Mouse (Mus musculus) midbrain, embryonic 10.5 days (tissue): ENCODE results near the gene Nek5. TPM values are rescaled to one million over a fixed set of nuclear protein-coding genes. Genes with fewer than 3 reads are reported as not detected.

Experiments used
- DNase-seq: peaks from one replicate; pipeline ENCODE4 v3.0.0-alpha.2; 2017; ENCODE audit warnings: low spot score
- H3K27ac ChIP-seq: fragments of 300-500 bp; sonication (generic); replicated peaks from 2 replicates; pipeline ENCODE4 v1.5.1; 2016; ENCODE audit warnings: mild to moderate bottlenecking
- H3K27me3 ChIP-seq: fragments of 300-500 bp; sonication (generic); 2 replicates; pipeline ENCODE4 v1.6.1; 2016; ENCODE audit warnings: low read depth, mild to moderate bottlenecking; ENCODE audit not compliant: poor library complexity, severe bottlenecking
- H3K36me3 ChIP-seq: fragments of 300-500 bp; sonication (generic); 2 replicates; pipeline ENCODE4 v1.6.1; 2016; ENCODE audit warnings: mild to moderate bottlenecking, moderate library complexity
- H3K4me1 ChIP-seq: fragments of 300-500 bp; sonication (generic); 2 replicates; pipeline ENCODE4 v1.6.1; 2016
- H3K4me3 ChIP-seq: fragments of 300-500 bp; sonication (generic); 2 replicates; pipeline ENCODE4 v1.5.1; 2016; ENCODE audit warnings: mild to moderate bottlenecking, moderate library complexity
- H3K9me3 ChIP-seq: fragments of 300-500 bp; sonication (generic); replicated peaks from 2 replicates; pipeline ENCODE4 v1.6.1; 2016; ENCODE audit warnings: mild to moderate bottlenecking
- WGBS: fragments of 180-500 bp; shearing (Covaris S2); methylation state at CpG from one replicate; pipeline ENCODE4 v1.1.7; 2016; 5-methylcytosine and 5-hydroxymethylcytosine counted together
- polyA plus RNA-seq: library from polyadenylated mRNA; unstranded; fragments of >200 nt; fragmentation: Nextera tagmentation; extraction: Ambion mirVana; gene quantifications from 2 replicates; pipeline ENCODE4 v1.2.1, GENCODE M21; 2016

Nek5 gene
- polyA plus RNA-seq, 1 experiment from 2014 or later: 0.06 TPM

DNA sequence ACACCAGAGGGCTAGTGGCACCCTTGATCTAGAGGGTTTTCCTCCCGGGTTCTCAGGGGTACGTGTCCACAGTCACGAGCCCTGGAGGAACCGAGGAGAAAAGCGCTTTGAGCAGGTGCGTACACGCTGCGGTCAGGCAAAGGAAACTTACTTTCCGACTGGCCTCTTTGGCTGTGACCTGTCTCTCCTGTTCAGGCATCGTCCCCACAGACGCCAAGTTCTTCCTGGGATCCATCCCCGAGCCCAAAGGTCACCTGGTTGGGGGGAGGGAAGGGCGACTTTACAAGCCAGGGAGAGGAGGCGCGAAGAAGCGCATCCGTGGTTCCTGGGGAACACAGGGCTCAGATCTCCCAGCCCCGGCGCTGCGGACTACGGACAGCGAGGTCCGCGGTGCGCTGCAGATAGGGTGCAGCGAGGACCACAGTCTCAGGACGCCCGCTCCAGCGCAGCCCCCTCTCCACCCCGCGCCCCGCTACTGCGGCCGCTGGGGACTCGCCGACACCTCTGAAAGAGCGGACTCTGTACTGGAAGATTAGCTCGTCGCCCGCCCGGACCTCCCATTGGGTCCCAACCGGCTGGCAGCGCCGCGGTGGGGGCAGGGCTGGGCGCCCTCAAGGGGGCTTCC, 64.9 kb downstream of the Nek5 start, which contains the start of gene Atp7b:
Atp7b (minus strand) TSS at position 485 of the 625 bp plus-strand sequence.
- no peak for DNase-seq
- Histone ChIP-seq H3K36me3 (peaks cover 31% of the 10 kb centered on the region), H3K27ac (peak within 1 kb of the TSS; percentile 88), H3K4me3 (peak within 1 kb of the TSS; percentile 73), H3K27me3 (peaks cover 15% of the 10 kb centered on the region), H3K9me3 (no peaks in the 10 kb centered on the region), H3K4me1 (peaks cover 16% of the 10 kb centered on the region)
- WGBS: under 1% methylated on average over 43 of the region's 46 CpGs

DNA sequence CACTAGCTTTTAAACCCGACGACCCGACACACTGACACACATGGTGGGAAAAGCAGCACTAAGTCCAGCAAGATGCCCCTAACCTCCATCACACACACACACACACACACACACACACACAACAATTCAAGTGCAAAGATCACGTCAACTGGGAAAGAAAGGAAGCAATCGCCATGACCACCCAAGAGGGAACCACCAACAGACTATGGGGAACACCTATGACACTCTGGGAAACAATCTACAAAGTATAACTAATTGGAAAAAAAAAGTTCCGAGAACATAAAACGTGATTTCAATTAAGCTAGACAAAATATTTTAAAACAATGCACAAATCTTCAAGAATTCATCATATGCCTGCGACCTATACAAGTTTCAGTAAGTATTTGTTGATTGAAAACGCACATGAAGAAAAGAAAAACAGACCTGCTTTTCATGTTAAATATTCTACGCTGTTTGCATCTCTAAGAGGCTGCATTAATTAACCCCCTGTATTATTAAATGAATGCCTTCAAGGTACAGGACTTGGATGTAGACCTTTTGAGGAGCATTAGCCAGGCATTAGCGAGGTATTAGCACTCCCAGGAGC, 65.6 kb downstream of the Nek5 start:
- WGBS: 37% methylated on average over 11 of the region's 11 CpGs
- peaks cover 24% of the 10 kb centered on the region for H3K36me3 ChIP-seq
- peak overlapping the region; percentile 73 for H3K4me3 ChIP-seq
- no peak for DNase-seq
- peak overlapping the region; percentile 88 for H3K27ac ChIP-seq
- H3K9me3 ChIP-seq: no peaks in the 10 kb centered on the region
- peaks cover 15% of the 10 kb centered on the region for H3K27me3 ChIP-seq
- peaks cover 16% of the 10 kb centered on the region for H3K4me1 ChIP-seq

DNA sequence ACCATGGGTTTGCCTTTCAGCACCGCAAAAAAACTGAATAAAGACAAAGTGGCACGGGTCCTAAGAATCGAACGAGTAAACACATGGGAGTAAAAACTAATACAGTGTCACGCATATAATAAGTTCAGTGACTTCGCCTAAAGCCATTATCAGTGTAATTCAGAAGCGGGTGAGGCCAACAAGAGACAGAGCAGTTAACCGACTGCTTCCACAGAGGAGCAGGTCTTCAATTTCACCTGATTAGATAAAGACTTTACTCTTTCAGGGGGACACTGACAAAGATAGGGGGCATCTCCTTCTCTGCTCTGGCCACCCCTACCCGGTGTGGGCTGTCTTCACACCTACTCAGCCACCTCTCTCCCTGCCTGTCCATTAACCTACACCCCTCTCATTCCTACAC, 66.5 kb downstream of the Nek5 start:
- H3K9me3 ChIP-seq: no peaks in the 10 kb centered on the region
- no peak overlapping the region for H3K27ac ChIP-seq
- peaks cover 16% of the 10 kb centered on the region for H3K4me1 ChIP-seq
- H3K27me3 ChIP-seq: peaks cover 15% of the 10 kb centered on the region
- WGBS: 82% methylated on average over 9 of the region's 9 CpGs
- no peak for DNase-seq
- H3K4me3 ChIP-seq: no peak overlapping the region
- H3K36me3 ChIP-seq: peaks cover 15% of the 10 kb centered on the region

DNA sequence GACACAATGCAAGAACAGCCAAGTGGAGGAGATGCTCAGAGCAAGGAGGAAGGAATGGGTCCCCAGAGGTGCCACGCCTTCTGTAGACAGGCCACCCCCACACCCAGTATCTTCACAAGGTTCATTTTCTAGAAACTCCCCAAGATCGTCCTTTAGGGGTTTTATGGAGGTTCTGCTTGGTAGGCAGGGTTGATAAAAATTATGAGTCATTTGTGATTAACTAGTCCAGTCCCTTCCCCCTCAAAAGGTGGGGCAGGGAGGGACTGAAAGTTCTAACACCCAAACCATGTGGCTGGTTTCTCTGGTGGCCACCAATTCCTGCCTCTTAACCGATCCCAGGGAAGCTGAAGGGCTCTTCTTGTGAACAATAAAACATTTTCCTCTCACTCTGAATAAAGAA, 68.0 kb downstream of the Nek5 start:
- H3K4me1 ChIP-seq: peaks cover 16% of the 10 kb centered on the region
- peaks cover under 1% of the 10 kb centered on the region; the same call in 1 of the 2 replicates for H3K36me3 ChIP-seq
- 85% methylated on average over 3 of the region's 3 CpGs for WGBS
- H3K4me3 ChIP-seq: no peak overlapping the region
- no peak overlapping the region for H3K27ac ChIP-seq
- no peak for DNase-seq
- H3K9me3 ChIP-seq: no peaks in the 10 kb centered on the region
- H3K27me3 ChIP-seq: peaks cover 15% of the 10 kb centered on the region

DNA sequence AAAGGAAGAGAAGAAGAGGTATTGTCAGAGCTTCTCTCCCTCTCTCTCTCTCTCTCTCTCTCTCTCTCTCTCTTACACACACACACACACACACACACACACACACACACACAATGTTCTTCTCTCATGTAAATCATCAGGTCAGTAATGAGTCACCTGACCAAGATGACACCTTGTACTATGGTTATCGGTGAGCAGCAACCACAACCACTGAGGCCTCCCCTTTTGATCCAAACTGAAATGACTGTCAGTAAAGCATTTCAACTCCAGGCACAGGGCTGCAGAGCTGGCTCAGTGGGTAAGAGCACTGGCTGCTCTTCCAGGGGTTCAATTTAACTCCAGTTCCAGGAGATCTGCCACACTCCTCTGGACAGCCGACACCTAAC, 69.4 kb downstream of the Nek5 start:
- no peaks in the 10 kb centered on the region for H3K36me3 ChIP-seq
- no peak overlapping the region for H3K4me3 ChIP-seq
- H3K27ac ChIP-seq: no peak overlapping the region
- H3K4me1 ChIP-seq: peaks cover 11% of the 10 kb centered on the region; the same call in 1 of the 2 replicates
- peaks cover 15% of the 10 kb centered on the region for H3K27me3 ChIP-seq
- DNase-seq: no peak
- H3K9me3 ChIP-seq: no peaks in the 10 kb centered on the region
- WGBS: 88% methylated on average over 2 of the region's 2 CpGs

DNA sequence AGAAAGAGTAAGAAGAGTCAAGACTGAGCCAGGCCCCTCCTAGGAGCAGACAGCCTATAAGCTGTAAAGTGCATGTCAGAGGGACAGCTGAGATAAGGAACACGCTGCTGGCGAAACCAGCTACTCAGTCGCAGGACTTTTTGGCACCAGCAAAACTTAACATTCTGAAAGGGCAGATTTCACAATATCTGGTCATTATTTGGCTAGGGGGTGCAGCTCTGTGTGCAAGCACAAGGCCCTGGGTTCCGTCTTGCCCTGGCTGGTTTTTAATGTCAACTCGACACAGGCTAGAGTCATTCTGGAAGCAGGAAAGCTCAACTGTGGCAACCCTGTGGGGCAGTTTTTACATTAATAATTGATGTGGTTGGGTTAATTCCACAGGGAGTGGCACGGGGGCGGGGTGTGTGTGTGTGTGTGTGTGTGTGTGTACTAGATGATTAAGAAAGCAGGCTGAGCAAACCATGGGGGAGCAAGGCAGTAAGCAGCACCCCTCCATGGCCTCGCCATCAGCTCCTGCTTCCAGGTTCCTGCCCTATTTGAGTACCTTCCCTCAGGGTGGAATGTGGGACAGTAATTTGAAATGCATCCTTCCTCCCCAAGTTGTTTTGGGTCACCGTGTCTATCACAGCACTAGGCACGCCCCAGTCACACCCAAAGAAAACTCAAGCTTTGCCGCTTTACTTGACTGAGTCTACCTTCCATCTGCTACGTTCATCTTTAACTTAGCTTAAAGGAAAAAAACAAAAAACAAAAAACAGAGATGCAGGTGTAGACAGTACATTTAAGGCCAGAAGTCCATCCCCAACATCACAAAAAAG, 70.0 kb downstream of the Nek5 start:
- no peaks in the 10 kb centered on the region for H3K36me3 ChIP-seq
- H3K27me3 ChIP-seq: peaks cover 15% of the 10 kb centered on the region
- no peaks in the 10 kb centered on the region for H3K9me3 ChIP-seq
- no peak overlapping the region for H3K4me3 ChIP-seq
- no peak overlapping the region for H3K27ac ChIP-seq
- 85% methylated on average over 12 of the region's 12 CpGs for WGBS
- no peak for DNase-seq
- H3K4me1 ChIP-seq: peaks cover 11% of the 10 kb centered on the region; the same call in 1 of the 2 replicates

DNA sequence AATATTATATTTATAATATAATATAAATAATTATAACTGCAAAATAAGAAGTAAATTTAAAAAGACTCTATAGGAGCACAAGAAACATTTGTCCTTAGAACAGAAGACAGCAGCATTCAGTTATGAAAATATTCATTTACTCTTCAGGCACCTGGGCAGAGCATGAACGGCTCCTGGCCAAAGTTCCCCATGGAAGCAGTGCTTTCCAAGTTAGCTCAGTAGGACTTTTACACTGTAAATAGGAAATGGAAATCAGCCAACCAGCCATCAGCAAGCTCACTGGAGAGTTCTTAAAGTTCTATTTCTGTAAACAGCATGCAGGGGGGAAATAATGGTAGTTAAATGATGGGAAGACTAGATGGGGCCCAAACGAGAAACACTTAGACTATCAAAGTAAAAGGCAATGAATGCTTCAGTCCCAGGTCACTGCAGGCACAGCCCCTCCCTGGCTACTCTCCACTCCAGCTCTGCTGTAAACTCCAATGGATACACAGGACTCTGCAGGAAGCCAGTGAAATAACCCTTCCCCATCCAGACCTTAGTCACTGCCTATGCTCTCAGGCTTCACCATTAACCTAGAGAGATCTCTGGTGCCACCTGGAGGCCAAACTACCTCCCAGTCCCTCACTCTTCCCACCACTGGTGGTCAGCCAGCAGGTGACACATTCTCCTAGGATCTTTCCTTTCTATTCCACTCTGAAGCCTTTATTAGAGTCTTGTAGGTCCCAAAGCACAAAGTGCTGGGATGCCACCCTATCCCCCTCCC, 77.0 kb downstream of the Nek5 start:
- Histone ChIP-seq H3K36me3 (no peaks in the 10 kb centered on the region), H3K27ac (no peak overlapping the region), H3K4me3 (no peak overlapping the region), H3K9me3 (no peaks in the 10 kb centered on the region), H3K4me1 (peaks cover 9% of the 10 kb centered on the region), H3K27me3 (no peaks in the 10 kb centered on the region)
- DNase-seq: peak; percentile 46
- 68% methylated on average over 2 of the region's 2 CpGs for whole genome bisulfite sequencing

DNA sequence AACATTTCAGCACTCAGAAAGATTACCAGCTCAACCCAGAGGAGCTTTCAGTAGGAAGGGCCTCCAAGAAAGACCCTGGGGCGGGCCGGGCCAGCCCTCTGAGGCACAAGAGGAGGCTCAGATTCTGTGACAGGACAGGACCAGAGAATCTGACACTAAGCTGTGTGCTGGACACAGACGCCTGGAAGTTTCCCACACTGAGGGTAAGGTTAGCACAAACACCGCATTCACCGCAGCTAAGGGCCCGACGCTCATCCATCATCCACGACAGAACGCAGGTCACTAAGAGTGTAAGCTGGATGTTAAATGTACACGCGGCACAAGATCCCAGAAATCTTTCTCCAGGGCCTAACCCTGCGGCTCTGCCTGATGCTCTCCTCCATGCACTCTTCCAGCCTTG, 81.1 kb downstream of the Nek5 start:
- Histone ChIP-seq H3K27me3 (no peaks in the 10 kb centered on the region), H3K4me1 (peaks cover 20% of the 10 kb centered on the region), H3K9me3 (no peaks in the 10 kb centered on the region), H3K27ac (no peak overlapping the region), H3K4me3 (no peak overlapping the region), H3K36me3 (no peaks in the 10 kb centered on the region)
- DNase-seq: peak; percentile 14
- 71% methylated on average over 12 of the region's 12 CpGs for WGBS

DNA sequence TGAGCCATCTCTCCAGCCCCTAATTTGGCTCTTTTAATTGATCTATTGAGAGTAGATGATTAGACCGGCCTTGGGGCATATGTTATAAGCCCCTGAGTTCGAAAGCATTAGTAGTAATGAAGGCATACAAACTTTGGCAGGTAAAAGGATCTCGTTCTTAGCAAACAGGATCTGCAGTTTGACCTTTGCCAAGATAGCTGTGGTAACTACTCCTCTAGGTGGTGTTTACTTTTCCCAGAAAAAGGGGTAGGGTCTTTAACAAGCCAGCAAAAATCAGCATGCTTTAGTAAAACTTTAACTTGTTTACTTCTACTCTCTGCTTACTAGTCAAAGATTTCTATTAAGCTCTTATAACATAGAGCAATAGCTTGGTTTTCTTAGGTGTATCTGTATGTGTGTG, 82.3 kb downstream of the Nek5 start:
- H3K4me1 ChIP-seq: peaks cover 20% of the 10 kb centered on the region
- H3K27ac ChIP-seq: no peak overlapping the region
- DNase-seq: no peak
- no peak overlapping the region for H3K4me3 ChIP-seq
- H3K27me3 ChIP-seq: no peaks in the 10 kb centered on the region
- H3K36me3 ChIP-seq: no peaks in the 10 kb centered on the region
- H3K9me3 ChIP-seq: no peaks in the 10 kb centered on the region
- WGBS: 85% methylated on average over 3 of the region's 3 CpGs

DNA sequence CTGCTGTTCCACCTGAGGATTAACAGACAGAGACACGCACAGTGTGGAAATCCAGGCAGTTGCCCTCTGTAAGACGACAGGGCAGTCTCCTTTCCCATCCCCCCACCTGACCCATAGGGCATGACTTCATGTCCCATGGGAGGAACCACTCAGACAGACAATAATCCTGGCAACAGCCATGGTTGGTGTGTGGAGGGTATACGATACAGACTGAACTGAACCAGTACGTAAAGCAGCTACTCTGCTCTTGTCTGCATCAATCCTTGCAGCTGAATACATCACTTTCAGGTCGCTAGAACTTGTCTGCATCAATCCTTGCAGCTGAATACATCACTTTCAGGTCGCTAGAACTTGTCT, 84.7 kb downstream of the Nek5 start:
- H3K4me1 ChIP-seq: peaks cover 20% of the 10 kb centered on the region
- WGBS: 31% methylated on average over 6 of the region's 6 CpGs
- H3K9me3 ChIP-seq: no peaks in the 10 kb centered on the region
- H3K27me3 ChIP-seq: no peaks in the 10 kb centered on the region
- no peak overlapping the region for H3K4me3 ChIP-seq
- H3K27ac ChIP-seq: 0 out of 2 replicates have a peak overlapping the region, but pooled peaks have one; percentile 46
- no peak for DNase-seq
- no peaks in the 10 kb centered on the region for H3K36me3 ChIP-seq

DNA sequence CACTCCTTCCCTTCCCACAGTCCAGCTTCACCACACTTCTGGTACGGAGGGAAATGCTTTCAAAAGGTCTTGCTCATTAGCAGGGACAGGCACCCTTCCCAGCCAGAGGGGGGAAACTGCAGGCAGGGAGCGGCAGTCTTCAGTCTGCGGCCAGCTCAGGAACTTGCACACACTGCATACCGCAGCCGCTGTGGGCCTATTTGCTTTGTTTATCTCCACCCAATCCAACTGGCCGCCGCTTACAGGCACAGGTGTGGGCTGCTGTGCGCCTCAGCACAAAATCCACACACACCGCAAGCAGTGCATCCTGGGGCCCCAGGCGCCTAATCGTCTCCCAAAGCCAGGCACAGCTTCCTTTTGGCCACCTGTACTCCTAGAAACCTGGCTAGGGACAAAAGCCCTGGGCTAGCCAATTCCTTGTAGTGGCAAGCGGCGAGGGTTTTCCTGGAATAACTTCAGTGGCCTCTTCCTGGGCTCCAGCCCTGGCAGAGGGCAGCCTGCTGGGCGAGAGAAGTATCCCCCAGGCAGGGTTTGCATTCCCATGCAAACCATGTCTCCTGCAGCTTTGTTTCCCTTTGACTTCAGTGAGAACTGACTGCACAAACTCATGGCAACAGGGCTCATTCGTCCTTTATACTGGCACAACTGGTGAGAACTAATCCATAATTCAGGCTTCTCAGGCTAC, 85.2 kb downstream of the Nek5 start:
- H3K4me3 ChIP-seq: peak overlapping the region; percentile 4; the same call in 1 of the 2 replicates
- H3K9me3 ChIP-seq: no peaks in the 10 kb centered on the region
- 13% methylated on average over 15 of the region's 15 CpGs for WGBS
- H3K4me1 ChIP-seq: peaks cover 20% of the 10 kb centered on the region
- no peaks in the 10 kb centered on the region for H3K36me3 ChIP-seq
- H3K27me3 ChIP-seq: no peaks in the 10 kb centered on the region
- peak overlapping the region; percentile 46; the same call in 1 of the 2 replicates for H3K27ac ChIP-seq
- peak; percentile 17 for DNase-seq

DNA sequence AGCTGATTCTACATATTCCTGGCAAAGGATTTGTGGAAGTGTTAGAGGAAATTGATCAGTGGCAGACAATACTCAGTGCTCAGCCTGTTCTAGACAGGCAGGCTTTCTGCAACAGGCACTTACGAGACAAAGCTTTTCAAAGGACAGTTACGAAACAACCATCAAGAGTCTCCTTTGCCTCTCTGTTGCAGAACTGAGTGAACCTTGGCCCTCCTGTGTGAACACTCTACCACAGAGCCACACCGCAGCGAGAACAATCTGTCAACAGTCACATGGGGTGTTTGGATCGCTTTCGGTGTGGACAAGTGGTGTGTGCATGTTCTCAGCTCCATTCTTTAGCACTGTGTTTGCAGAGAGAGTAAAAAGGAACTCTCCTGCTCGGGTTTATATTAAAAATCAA, 87.8 kb downstream of the Nek5 start:
- WGBS: 85% methylated on average over 7 of the region's 7 CpGs
- no peaks in the 10 kb centered on the region for H3K9me3 ChIP-seq
- H3K4me1 ChIP-seq: peaks cover 12% of the 10 kb centered on the region
- H3K4me3 ChIP-seq: no peak overlapping the region
- no peak overlapping the region for H3K27ac ChIP-seq
- no peak for DNase-seq
- no peaks in the 10 kb centered on the region for H3K36me3 ChIP-seq
- no peaks in the 10 kb centered on the region for H3K27me3 ChIP-seq
